Mouse (Mus musculus) MEL (cell line): Measurements from ENCODE around the gene Armc10.

Experiments
- CTCF ChIP-seq, 3 experiments: IDR thresholded peaks in 2 of 3; conservative IDR thresholded peaks in 1 of 3; 2 replicates each; pipeline ENCODE4 v1.5.1; 2011 to 2012; ENCODE audit warnings: low read length in 3 of 3, low read depth in 2 of 3, mild to moderate bottlenecking in 2 of 3, improper control_type of control experiment in 1 of 3, inconsistent platforms in 1 of 3, mixed read lengths in 1 of 3, moderate library complexity in 1 of 3; ENCODE audit not compliant: control insufficient read depth in 1 of 3, insufficient read depth in 1 of 3, poor library complexity in 1 of 3, severe bottlenecking in 1 of 3
- GATA1 ChIP-seq: IDR thresholded peaks from 2 replicates; pipeline ENCODE4 v1.6.1; 2011; ENCODE audit warnings: low read depth, low read length, improper control_type of control experiment
- MAFK ChIP-seq: IDR thresholded peaks from 2 replicates; pipeline ENCODE4 v1.6.1; 2011; ENCODE audit warnings: low read depth, mild to moderate bottlenecking, low read length, improper control_type of control experiment, borderline replicate concordance
- MAZ ChIP-seq: IDR thresholded peaks from 2 replicates; pipeline ENCODE4 v1.6.1; 2012; ENCODE audit warnings: low read depth, mild to moderate bottlenecking, inconsistent platforms, low read length, improper control_type of control experiment
- POLR2A ChIP-seq, 2 experiments: IDR thresholded peaks; 2 replicates each; pipeline ENCODE4 v1.6.1; 2011 to 2012; ENCODE audit warnings: low read length in 2 of 2, mild to moderate bottlenecking in 2 of 2, control low read depth in 1 of 2, improper control_type of control experiment in 1 of 2, low read depth in 1 of 2, moderate library complexity in 1 of 2; ENCODE audit not compliant: control insufficient read depth in 1 of 2, insufficient read depth in 1 of 2, poor library complexity in 1 of 2
- RAD21 ChIP-seq: IDR thresholded peaks from 2 replicates; pipeline ENCODE4 v1.6.1; 2011; ENCODE audit warnings: mild to moderate bottlenecking, low read depth, low read length, improper control_type of control experiment
- TBP ChIP-seq: IDR thresholded peaks from 2 replicates; pipeline ENCODE4 v1.8.0; 2011; ENCODE audit warnings: low read depth, low read length, improper control_type of control experiment
- TCF12 ChIP-seq: IDR thresholded peaks from 2 replicates; pipeline ENCODE4 v1.6.1; 2014; ENCODE audit warnings: low read depth, mild to moderate bottlenecking, inconsistent platforms, low read length, improper control_type of control experiment, moderate library complexity
- UBTF ChIP-seq: IDR thresholded peaks from 2 replicates; pipeline ENCODE4 v1.6.1; 2012; ENCODE audit warnings: low read depth, mild to moderate bottlenecking, inconsistent platforms, low read length, improper control_type of control experiment, moderate library complexity, borderline replicate concordance; ENCODE audit not compliant: insufficient read depth

GRCm38 (mm10) chr5:21675019-21675418 is 29.4 kb downstream of the Armc10 start:
- no peak for TF ChIP-seq POLR2A (IDR thresholded peaks at IDR 0.05; ENCODE audit: control insufficient read depth in 1 of 2, insufficient read depth in 1 of 2, low read depth in 1 of 2, low read length in 2 of 2, poor library complexity in 1 of 2)
- no peak for TF ChIP-seq UBTF
- TF ChIP-seq CTCF (IDR thresholded peaks at IDR 0.05 in 2 of 3, conservative IDR thresholded peaks at IDR 0.05 in 1 of 3; ENCODE audit: control insufficient read depth in 1 of 3, insufficient read depth in 1 of 3, low read depth in 2 of 3, low read length in 3 of 3, poor library complexity in 1 of 3, severe bottlenecking in 1 of 3), result no peak
- no peak for TF ChIP-seq MAFK
- no peak for TF ChIP-seq TCF12
- TF ChIP-seq GATA1, result no peak
- TF ChIP-seq RAD21, result no peak
- TF ChIP-seq TBP, result no peak
- no peak for TF ChIP-seq MAZ
